Mouse (Mus musculus): ENCODE measurements around the gene Gpr180.
"Not testable (repeated sequence)": the region's sequence is repeated elsewhere in the genome, so short reads cannot be mapped to it uniquely, and the experiment has no call there.

Gpr180 gene

GRCm38 (mm10) chr14:118156056-118156455, 19.1 kb downstream of the Gpr180 start:
- not testable (repeated sequence) for DNase-seq

- DNase-seq = no peak
Measured at GRCm38 (mm10) chr14:118156740-118157139, 19.8 kb downstream of the Gpr180 start.

GRCm38 (mm10) chr14:118157146-118157545, 20.2 kb downstream of the Gpr180 start:
- peak; percentile 24 to 65 for DNase-seq

GRCm38 (mm10) chr14:118161751-118162150, 24.8 kb downstream of the Gpr180 start:
- no peak for DNase-seq

- DNase-seq = no peak
Measured at GRCm38 (mm10) chr14:118162640-118163039, 25.7 kb downstream of the Gpr180 start.

GRCm38 (mm10) chr14:118168776-118169175, 31.8 kb downstream of the Gpr180 start:
- no peak for DNase-seq

- DNase-seq = no peak
Measured at GRCm38 (mm10) chr14:118173590-118174203, 36.7 kb downstream of the Gpr180 start.

GRCm38 (mm10) chr14:118175071-118175693, 38.2 kb downstream of the Gpr180 start:
- no peak for DNase-seq

- DNase-seq = no peak
Measured at GRCm38 (mm10) chr14:118175694-118176085, 38.7 kb downstream of the Gpr180 start.

GRCm38 (mm10) chr14:118179251-118179650, 42.3 kb downstream of the Gpr180 start:
- no peak for DNase-seq

GRCm38 (mm10) chr14:118179701-118180100, 42.7 kb downstream of the Gpr180 start:
- no peak for DNase-seq

- peak; percentile 20 to 34 for DNase-seq
Measured at GRCm38 (mm10) chr14:118180117-118180557, 43.2 kb downstream of the Gpr180 start.

GRCm38 (mm10) chr14:118180711-118181177, 43.8 kb downstream of the Gpr180 start:
- DNase-seq = no peak

GRCm38 (mm10) chr14:118191442-118191841, 54.5 kb downstream of the Gpr180 start:
- no peak for DNase-seq

- DNase-seq = no peak
Measured at GRCm38 (mm10) chr14:118193001-118193628, 56.2 kb downstream of the Gpr180 start.

GRCm38 (mm10) chr14:118193663-118194062, 56.7 kb downstream of the Gpr180 start:
- DNase-seq = no peak

- DNase-seq = no peak
Measured at GRCm38 (mm10) chr14:118194219-118194914, 57.4 kb downstream of the Gpr180 start.

- DNase-seq = no peak
Measured at GRCm38 (mm10) chr14:118197063-118197462, 60.1 kb downstream of the Gpr180 start.

GRCm38 (mm10) chr14:118200731-118201130, 63.8 kb downstream of the Gpr180 start:
- DNase-seq = no peak

- no peak for DNase-seq
Measured at GRCm38 (mm10) chr14:118202006-118202405, 65.0 kb downstream of the Gpr180 start.

- DNase-seq = peak in 1 of 2 experiments; percentile 21
Measured at GRCm38 (mm10) chr14:118203031-118203430, 66.1 kb downstream of the Gpr180 start.

GRCm38 (mm10) chr14:118207347-118207746, 70.4 kb downstream of the Gpr180 start:
- DNase-seq = no peak

- DNase-seq = no peak
Measured at GRCm38 (mm10) chr14:118209642-118210041, 72.7 kb downstream of the Gpr180 start.
